Mouse (Mus musculus): ENCODE data around the gene Otud3.

GRCm38 (mm10) chr4:138925561-138925960, 11.8 kb upstream of the Otud3 start:
- TF ChIP-seq CTCF (IDR thresholded peaks at IDR 0.05; ENCODE audit: extremely low read depth, insufficient read depth, insufficient read length, insufficient replicate concordance) (no peak), POLR2A (IDR thresholded peaks at IDR 0.05; ENCODE audit: low read depth, low read length) (no peak)
